Mouse (Mus musculus): ENCODE results near the gene Grm7. TPM values are rescaled to one million over a fixed set of nuclear protein-coding genes. Genes with fewer than 3 reads are reported as not detected.

The Grm7 gene
- polyA plus RNA-seq, 1 experiment from 2014 or later: 0.62 TPM

DNA sequence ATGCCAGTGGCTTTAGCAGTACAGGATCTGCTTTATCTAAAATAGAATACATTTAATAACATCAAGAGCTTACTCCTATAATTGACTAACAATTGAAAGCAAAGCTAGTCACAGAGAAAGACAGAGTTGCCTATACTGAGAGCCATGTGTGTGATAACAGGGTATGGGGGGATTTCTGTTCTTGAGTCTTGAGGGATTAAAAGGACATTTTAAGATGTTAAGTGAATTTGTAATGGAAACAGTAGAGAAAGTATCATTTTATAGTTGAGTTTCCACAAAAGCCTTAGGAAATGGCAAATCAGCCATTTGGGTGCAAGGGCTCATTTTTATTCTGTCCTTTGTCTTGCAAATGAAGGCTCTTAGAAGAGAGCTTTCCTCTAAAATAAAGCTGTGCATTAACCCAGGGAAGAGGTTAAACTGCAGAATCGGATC, 140.1 kb downstream of the Grm7 start:
- H3K27ac ChIP-seq (ENCODE audit: low read depth, low read length): no peak overlapping the region
- no peak overlapping the region for H3K4me2 ChIP-seq
- no peak overlapping the region for H3K4me3 ChIP-seq (ENCODE audit: low read depth, low read length)
- H3K36me3 ChIP-seq (ENCODE audit: control insufficient read depth, insufficient read depth, low read length): no peaks in the 10 kb centered on the region
- H3K27me3 ChIP-seq (ENCODE audit: control insufficient read depth, insufficient read depth, low read length): no peaks in the 10 kb centered on the region
- 73% methylated on average over 1 of the region's 1 CpGs for WGBS (ENCODE audit: insufficient replicate concordance)
- ATAC-seq (replicated peaks; ENCODE audit: insufficient number of reproducible peaks, low FRiP score, low TSS enrichment): no peak
- no peaks in the 10 kb centered on the region for H3K4me1 ChIP-seq (ENCODE audit: control insufficient read depth, insufficient read depth, low read length)
- H3K9me3 ChIP-seq (replicated peaks; ENCODE audit: control insufficient read depth, low read length): no peaks in the 10 kb centered on the region
- H3K9ac ChIP-seq (ENCODE audit: low read depth, low read length): no peak overlapping the region

DNA sequence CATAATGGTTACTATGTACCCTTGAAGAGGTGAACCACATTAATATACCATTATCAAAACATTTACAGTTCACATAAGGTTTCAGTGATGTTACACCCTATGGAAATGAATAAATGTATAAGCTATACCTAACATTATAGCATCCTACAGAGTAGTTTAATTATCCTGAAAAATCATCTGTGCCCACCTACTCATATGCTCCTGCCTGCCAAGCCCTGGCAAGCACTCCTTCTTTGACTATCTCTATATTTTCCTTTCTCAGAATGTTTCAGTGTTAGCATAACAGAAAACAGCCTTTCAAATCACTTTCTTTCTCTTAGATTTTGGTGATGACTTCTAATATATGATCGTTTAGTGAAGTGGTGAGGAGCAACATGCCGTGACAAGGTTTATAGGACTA, 147.3 kb downstream of the Grm7 start:
- no peak overlapping the region for H3K4me2 ChIP-seq
- no peaks in the 10 kb centered on the region for H3K9me3 ChIP-seq (replicated peaks; ENCODE audit: control insufficient read depth, low read length)
- WGBS (ENCODE audit: insufficient replicate concordance): 93% methylated on average over 2 of the region's 2 CpGs
- no peak overlapping the region for H3K27ac ChIP-seq (ENCODE audit: low read depth, low read length)
- H3K36me3 ChIP-seq (ENCODE audit: control insufficient read depth, insufficient read depth, low read length): no peaks in the 10 kb centered on the region
- no peaks in the 10 kb centered on the region for H3K27me3 ChIP-seq (ENCODE audit: control insufficient read depth, insufficient read depth, low read length)
- no peak for ATAC-seq (replicated peaks; ENCODE audit: insufficient number of reproducible peaks, low FRiP score, low TSS enrichment)
- no peak overlapping the region for H3K4me3 ChIP-seq (ENCODE audit: low read depth, low read length)
- H3K9ac ChIP-seq (ENCODE audit: low read depth, low read length): no peak overlapping the region
- no peaks in the 10 kb centered on the region for H3K4me1 ChIP-seq (ENCODE audit: control insufficient read depth, insufficient read depth, low read length)

DNA sequence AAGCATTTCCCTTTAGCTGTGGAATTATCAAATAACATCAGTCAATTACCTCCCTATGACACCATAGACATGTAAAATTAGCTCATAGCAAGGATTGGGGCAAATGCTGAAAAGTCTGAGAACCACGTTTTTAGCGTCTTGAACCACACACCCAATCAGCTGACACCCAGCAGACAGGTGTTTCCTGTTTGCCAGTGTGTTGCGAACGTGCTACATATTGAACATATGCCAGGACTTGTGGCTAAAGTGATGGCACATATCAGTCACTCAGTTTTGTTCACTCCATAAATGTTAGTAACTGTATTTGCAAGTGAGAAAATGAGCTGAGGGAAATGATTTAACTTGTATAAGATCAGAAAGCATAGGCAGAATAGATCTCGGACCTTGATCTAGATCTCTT, 162.1 kb downstream of the Grm7 start:
- H3K27ac ChIP-seq (ENCODE audit: low read depth, low read length): no peak overlapping the region

DNA sequence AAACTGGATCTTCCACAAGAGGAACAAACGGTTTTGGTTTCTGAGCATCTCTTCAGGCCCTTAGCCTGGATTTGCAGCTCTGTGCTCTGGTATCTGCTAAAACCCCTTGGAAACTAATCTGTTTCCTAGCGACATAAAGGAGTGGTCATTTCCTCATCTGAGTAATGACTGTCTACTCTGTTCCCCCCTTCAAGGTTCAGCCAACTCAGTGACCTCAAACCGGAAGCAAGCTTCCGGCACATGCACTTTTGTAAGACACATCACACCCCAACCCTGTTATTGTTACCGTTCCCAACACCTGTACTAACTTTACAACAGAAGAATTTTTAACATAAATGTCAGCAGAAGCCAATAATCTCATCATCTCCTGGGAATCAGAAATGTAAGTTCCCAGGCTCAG, 166.8 kb downstream of the Grm7 start:
- no peaks in the 10 kb centered on the region for H3K36me3 ChIP-seq (ENCODE audit: control insufficient read depth, insufficient read depth, low read length)
- H3K4me1 ChIP-seq (ENCODE audit: control insufficient read depth, insufficient read depth, low read length): no peaks in the 10 kb centered on the region
- H3K4me2 ChIP-seq: no peak overlapping the region
- H3K9me3 ChIP-seq (replicated peaks; ENCODE audit: control insufficient read depth, low read length): no peaks in the 10 kb centered on the region
- WGBS (ENCODE audit: insufficient replicate concordance): 59% methylated on average over 5 of the region's 5 CpGs
- no peak overlapping the region for H3K27ac ChIP-seq (ENCODE audit: low read depth, low read length)
- H3K9ac ChIP-seq (ENCODE audit: low read depth, low read length): no peak overlapping the region
- H3K4me3 ChIP-seq (ENCODE audit: low read depth, low read length): no peak overlapping the region
- H3K27me3 ChIP-seq (ENCODE audit: control insufficient read depth, insufficient read depth, low read length): no peaks in the 10 kb centered on the region
- no peak for ATAC-seq (replicated peaks; ENCODE audit: insufficient number of reproducible peaks, low FRiP score, low TSS enrichment)

More for the DNA sequence above, 162.1 kb downstream of the Grm7 start:
- no peaks in the 10 kb centered on the region for H3K4me1 ChIP-seq (ENCODE audit: control insufficient read depth, insufficient read depth, low read length)
- ATAC-seq (replicated peaks; ENCODE audit: insufficient number of reproducible peaks, low FRiP score, low TSS enrichment): no peak
- H3K9me3 ChIP-seq (replicated peaks; ENCODE audit: control insufficient read depth, low read length): no peaks in the 10 kb centered on the region
- H3K9ac ChIP-seq (ENCODE audit: low read depth, low read length): no peak overlapping the region
- no peak overlapping the region for H3K4me2 ChIP-seq
- 71% methylated on average over 5 of the region's 5 CpGs for WGBS (ENCODE audit: insufficient replicate concordance)
- no peak overlapping the region for H3K4me3 ChIP-seq (ENCODE audit: low read depth, low read length)
- no peaks in the 10 kb centered on the region for H3K36me3 ChIP-seq (ENCODE audit: control insufficient read depth, insufficient read depth, low read length)
- no peaks in the 10 kb centered on the region for H3K27me3 ChIP-seq (ENCODE audit: control insufficient read depth, insufficient read depth, low read length)

DNA sequence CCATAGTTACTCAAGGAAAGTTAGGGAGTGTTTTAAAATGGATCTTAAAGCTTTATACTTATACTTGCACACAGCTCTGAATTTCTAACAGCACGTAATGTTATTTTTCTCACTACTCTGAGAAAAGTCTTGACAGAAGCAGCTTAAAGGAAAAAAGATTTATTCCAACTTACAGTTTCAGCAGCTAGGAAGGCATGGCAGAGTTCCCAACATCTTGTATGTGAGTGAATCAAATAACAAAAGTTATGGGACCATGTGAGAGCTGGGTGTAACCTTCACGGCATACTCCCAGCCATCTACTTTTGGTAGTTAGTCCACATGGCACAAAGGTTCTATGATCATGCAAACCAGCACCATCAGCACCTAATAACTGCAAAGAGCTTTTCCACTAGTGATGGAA, 172.9 kb downstream of the Grm7 start:
- no peaks in the 10 kb centered on the region for H3K9me3 ChIP-seq (replicated peaks; ENCODE audit: control insufficient read depth, low read length)
- H3K4me2 ChIP-seq: no peak overlapping the region
- no peak overlapping the region for H3K9ac ChIP-seq (ENCODE audit: low read depth, low read length)
- H3K36me3 ChIP-seq (ENCODE audit: control insufficient read depth, insufficient read depth, low read length): no peaks in the 10 kb centered on the region
- H3K4me1 ChIP-seq (ENCODE audit: control insufficient read depth, insufficient read depth, low read length): no peaks in the 10 kb centered on the region
- no peaks in the 10 kb centered on the region for H3K27me3 ChIP-seq (ENCODE audit: control insufficient read depth, insufficient read depth, low read length)
- ATAC-seq (replicated peaks; ENCODE audit: insufficient number of reproducible peaks, low FRiP score, low TSS enrichment): no peak
- WGBS (ENCODE audit: insufficient replicate concordance): 83% methylated on average over 2 of the region's 2 CpGs
- H3K4me3 ChIP-seq (ENCODE audit: low read depth, low read length): no peak overlapping the region
- no peak overlapping the region for H3K27ac ChIP-seq (ENCODE audit: low read depth, low read length)

DNA sequence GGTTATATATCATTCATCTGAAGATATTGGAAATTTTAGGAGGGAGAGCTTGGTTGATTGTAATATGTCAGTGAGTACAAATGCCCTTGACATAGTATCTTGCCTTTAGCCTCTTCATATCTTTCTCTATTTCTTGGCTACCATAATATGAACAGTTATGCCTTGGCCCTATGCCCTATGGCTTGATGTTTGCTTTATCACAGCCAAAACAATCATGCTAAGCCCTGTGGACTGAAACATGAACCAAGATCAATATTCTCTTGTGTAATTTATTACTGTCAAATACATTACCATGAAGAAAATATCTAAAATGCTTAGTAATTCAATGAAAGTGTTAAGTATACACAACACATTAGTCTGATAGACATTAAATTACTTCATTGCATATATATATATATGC, 222.9 kb downstream of the Grm7 start:
- H3K4me3 ChIP-seq (ENCODE audit: low read depth, low read length): no peak overlapping the region
- ATAC-seq (replicated peaks; ENCODE audit: insufficient number of reproducible peaks, low FRiP score, low TSS enrichment): no peak
- no peak overlapping the region for H3K4me2 ChIP-seq
- no peak overlapping the region for H3K27ac ChIP-seq (ENCODE audit: low read depth, low read length)
- H3K9me3 ChIP-seq (replicated peaks; ENCODE audit: control insufficient read depth, low read length): no peaks in the 10 kb centered on the region
- no peak overlapping the region for H3K9ac ChIP-seq (ENCODE audit: low read depth, low read length)
- no peaks in the 10 kb centered on the region for H3K36me3 ChIP-seq (ENCODE audit: control insufficient read depth, insufficient read depth, low read length)
- no peaks in the 10 kb centered on the region for H3K4me1 ChIP-seq (ENCODE audit: control insufficient read depth, insufficient read depth, low read length)
- no peaks in the 10 kb centered on the region for H3K27me3 ChIP-seq (ENCODE audit: control insufficient read depth, insufficient read depth, low read length)

DNA sequence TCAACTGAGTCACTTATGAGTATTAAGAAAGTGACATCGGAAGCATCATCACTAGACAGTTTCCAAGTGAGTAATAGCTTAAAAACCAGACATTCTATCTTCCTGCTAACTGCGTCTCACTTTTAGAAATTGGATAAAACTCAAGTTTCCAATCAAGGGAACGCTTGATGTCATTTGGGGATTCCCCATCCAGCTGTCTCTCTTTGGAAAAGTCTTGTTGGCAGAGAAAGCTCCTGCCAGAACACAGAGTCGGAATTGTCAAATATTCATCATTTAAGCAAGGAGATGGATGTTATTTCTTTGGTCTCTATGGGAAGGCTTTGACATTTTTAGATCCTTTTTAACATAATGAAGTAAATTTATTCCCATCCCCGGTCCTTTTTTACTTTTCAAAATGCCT, 336.6 kb downstream of the Grm7 start:
- WGBS (ENCODE audit: insufficient replicate concordance): 78% methylated on average over 5 of the region's 5 CpGs
- H3K9ac ChIP-seq (ENCODE audit: low read depth, low read length): no peak overlapping the region
- no peaks in the 10 kb centered on the region for H3K4me1 ChIP-seq (ENCODE audit: control insufficient read depth, insufficient read depth, low read length)
- no peak for ATAC-seq (replicated peaks; ENCODE audit: insufficient number of reproducible peaks, low FRiP score, low TSS enrichment)
- H3K4me3 ChIP-seq (ENCODE audit: low read depth, low read length): no peak overlapping the region
- no peaks in the 10 kb centered on the region for H3K9me3 ChIP-seq (replicated peaks; ENCODE audit: control insufficient read depth, low read length)
- no peaks in the 10 kb centered on the region for H3K36me3 ChIP-seq (ENCODE audit: control insufficient read depth, insufficient read depth, low read length)
- H3K27me3 ChIP-seq (ENCODE audit: control insufficient read depth, insufficient read depth, low read length): no peaks in the 10 kb centered on the region
- H3K27ac ChIP-seq (ENCODE audit: low read depth, low read length): no peak overlapping the region
- H3K4me2 ChIP-seq: no peak overlapping the region

DNA sequence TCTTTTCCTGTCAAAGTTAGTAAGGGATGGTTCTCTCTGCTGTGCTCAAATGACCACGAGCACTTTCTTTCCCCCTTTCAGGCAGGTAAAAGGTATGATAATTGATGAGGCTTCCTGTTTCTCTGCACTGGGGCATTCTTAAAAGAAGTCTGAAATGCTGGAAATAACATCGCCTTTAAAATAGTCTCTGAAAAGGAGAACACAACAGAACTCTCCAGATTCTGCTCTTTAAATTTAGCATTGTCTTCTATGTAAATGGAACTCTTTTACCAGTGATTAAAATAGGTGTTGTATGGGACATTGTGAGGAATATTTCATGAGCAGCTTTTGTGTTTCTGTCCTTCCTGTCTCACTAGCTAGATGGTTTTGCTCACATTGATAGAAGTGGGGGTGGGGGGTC, 393.7 kb downstream of the Grm7 start:
- Histone ChIP-seq H3K9me3 (replicated peaks; ENCODE audit: control insufficient read depth, low read length) (no peaks in the 10 kb centered on the region), H3K27me3 (ENCODE audit: control insufficient read depth, insufficient read depth, low read length) (no peaks in the 10 kb centered on the region), H3K27ac (ENCODE audit: low read depth, low read length) (no peak overlapping the region), H3K36me3 (ENCODE audit: control insufficient read depth, insufficient read depth, low read length) (no peaks in the 10 kb centered on the region), H3K9ac (ENCODE audit: low read depth, low read length) (no peak overlapping the region), H3K4me2 (no peak overlapping the region), H3K4me1 (ENCODE audit: control insufficient read depth, insufficient read depth, low read length) (no peaks in the 10 kb centered on the region), H3K4me3 (ENCODE audit: low read depth, low read length) (no peak overlapping the region)
- no peak for ATAC-seq (replicated peaks; ENCODE audit: insufficient number of reproducible peaks, low FRiP score, low TSS enrichment)
- 55% methylated on average over 2 of the region's 2 CpGs for WGBS (ENCODE audit: insufficient replicate concordance)

DNA sequence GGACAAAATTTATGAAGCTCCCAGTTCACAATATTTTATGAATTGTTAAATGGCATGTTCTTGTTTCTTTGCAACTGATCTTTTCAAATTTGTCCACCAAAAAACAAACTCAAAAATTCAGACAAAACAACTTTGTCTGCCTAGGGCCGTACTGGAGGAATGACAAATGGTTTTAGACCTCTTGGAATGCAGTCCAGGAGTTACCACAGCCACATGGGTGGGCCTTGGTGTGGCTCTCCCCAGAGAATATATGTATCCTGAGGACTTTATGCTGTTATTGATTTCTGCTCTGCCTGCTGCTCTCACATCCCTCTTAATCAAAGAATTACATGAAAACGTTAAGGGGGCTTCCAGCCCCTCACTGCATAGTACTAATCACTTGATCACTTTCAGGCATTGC, 400.5 kb downstream of the Grm7 start:
- no peaks in the 10 kb centered on the region for H3K36me3 ChIP-seq (ENCODE audit: control insufficient read depth, insufficient read depth, low read length)
- 47% methylated on average over 2 of the region's 2 CpGs for WGBS (ENCODE audit: insufficient replicate concordance)
- H3K4me2 ChIP-seq: no peak overlapping the region
- no peaks in the 10 kb centered on the region for H3K4me1 ChIP-seq (ENCODE audit: control insufficient read depth, insufficient read depth, low read length)
- no peak overlapping the region for H3K9ac ChIP-seq (ENCODE audit: low read depth, low read length)
- H3K9me3 ChIP-seq (replicated peaks; ENCODE audit: control insufficient read depth, low read length): no peaks in the 10 kb centered on the region
- no peak for ATAC-seq (replicated peaks; ENCODE audit: insufficient number of reproducible peaks, low FRiP score, low TSS enrichment)
- no peak overlapping the region for H3K4me3 ChIP-seq (ENCODE audit: low read depth, low read length)
- no peak overlapping the region for H3K27ac ChIP-seq (ENCODE audit: low read depth, low read length)
- no peaks in the 10 kb centered on the region for H3K27me3 ChIP-seq (ENCODE audit: control insufficient read depth, insufficient read depth, low read length)
